Mouse (Mus musculus): ENCODE data around the gene Tmem182.

- no peak for TF ChIP-seq CTCF (conservative IDR thresholded peaks at IDR 0.05; ENCODE audit: insufficient read depth, insufficient read length, low read depth, low read length)
- no peak for TF ChIP-seq POLR2A (IDR thresholded peaks at IDR 0.05; ENCODE audit: low read depth, low read length)
Observed at GRCm38 (mm10) chr1:40771196-40771970, 34.0 kb upstream of the Tmem182 start.
